40 mouse cellular contexts compared by ENCODE assay signal in genomic region chr6:122637566-122637965, GRCm38 (mm10). TPM values are rescaled to one million over a fixed set of nuclear protein-coding genes. Genes with fewer than 3 reads are reported as not detected.
"Had no signal": no experiment of that assay in that cellular context is flagged by ENCODE, and none has a peak within 500 bp of the region (broad histone marks: within the 10 kb centered on the region; RNA-seq: fewer than 3 reads in every experiment).

No protein-coding gene starts in this region.

RNA-seq across cellular contexts. Expression of gene Dppa3, which starts 11.4 kb away (rescaled TPM):
- total RNA-seq: heart, adult 8-10 months; heart, postnatal 10 days; heart, postnatal 14 days; heart, postnatal 25 days; heart, postnatal 36 days; heart, postnatal 4 days; hematopoietic stem cell, adult 5-6 weeks; hindbrain, postnatal 0 days; layer of hippocampus, adult 18-20 months; layer of hippocampus, adult 2 months; layer of hippocampus, adult 8-10 months; layer of hippocampus, postnatal 10 days; layer of hippocampus, postnatal 14 days; layer of hippocampus, postnatal 25 days; layer of hippocampus, postnatal 36 days; left cerebral cortex, adult 18-20 months; left cerebral cortex, adult 2 months had no signal
- polyA plus RNA-seq: heart, embryonic 10.5 days; heart, embryonic 11.5 days; heart, embryonic 12.5 days; heart, embryonic 13.5 days; heart, embryonic 15.5 days; heart, embryonic 16.5 days; hindbrain, embryonic 10.5 days; hindbrain, embryonic 11.5 days; hindbrain, embryonic 12.5 days; hindbrain, embryonic 13.5 days; hindbrain, embryonic 14.5 days; hindbrain, embryonic 15.5 days; hindbrain, embryonic 16.5 days; hindbrain, postnatal 0 days; inflammation-experienced regulatory T-cells, adult 6 months; intestine, embryonic 14.5 days; intestine, embryonic 15.5 days; intestine, embryonic 16.5 days; intestine, postnatal 0 days; kidney, embryonic 14.5 days; kidney, embryonic 15.5 days; kidney, embryonic 16.5 days; kidney, postnatal 0 days; large intestine, adult 2 months had no signal

RNA-seq across cellular contexts. Expression of gene Gdf3, which starts 27.7 kb away (rescaled TPM):
- total RNA-seq: heart, adult 8-10 months; heart, postnatal 10 days; heart, postnatal 14 days; heart, postnatal 25 days; heart, postnatal 36 days; heart, postnatal 4 days; layer of hippocampus, adult 18-20 months; layer of hippocampus, adult 2 months; layer of hippocampus, adult 8-10 months; layer of hippocampus, postnatal 10 days; layer of hippocampus, postnatal 14 days; layer of hippocampus, postnatal 25 days; layer of hippocampus, postnatal 36 days; left cerebral cortex, adult 18-20 months; left cerebral cortex, adult 2 months had no signal
- polyA plus RNA-seq: hindbrain, embryonic 10.5 days; hindbrain, embryonic 14.5 days; inflammation-experienced regulatory T-cells, adult 6 months; kidney, embryonic 14.5 days; kidney, embryonic 15.5 days; kidney, embryonic 16.5 days; kidney, postnatal 0 days had no signal
